Mouse (Mus musculus): Measurements from ENCODE around the gene Ncam1. TPM values are rescaled to one million over a fixed set of nuclear protein-coding genes. Genes with fewer than 3 reads are reported as not detected.

The Ncam1 gene
- total and polyA plus RNA-seq, 3 experiments = 0.05 to 2.1 TPM; not detected in 1

- no peak for TF ChIP-seq TAL1 (conservative IDR thresholded peaks at IDR 0.05; ENCODE audit: low read depth, low read length)
- Histone ChIP-seq H3K4me3 (ENCODE audit: low read depth, low read length) (no peak overlapping the region), H3K4me1 (ENCODE audit: insufficient read depth, low read depth, low read length) (no peaks in the 10 kb centered on the region), H3K27me3 (ENCODE audit: insufficient read depth, low read length) (no peaks in the 10 kb centered on the region), H3K9me3 (replicated peaks) (peaks cover 18% of the 10 kb centered on the region), H3K36me3 (replicated peaks) (no peaks in the 10 kb centered on the region)
- DNase-seq (ENCODE audit: low spot score) (no peak), ATAC-seq (ENCODE audit: extremely low read depth, insufficient number of reproducible peaks, low FRiP score, poor library complexity, severe bottlenecking) (no peak)
These were observed 204.7 kb downstream of the Ncam1 start for GRCm38 (mm10) chr9:49593951-49594536.

- no peak for DNase-seq (ENCODE audit: low spot score)
- ATAC-seq (ENCODE audit: extremely low read depth, insufficient number of reproducible peaks, low FRiP score, poor library complexity, severe bottlenecking) = no peak
- Histone ChIP-seq H3K4me3 (ENCODE audit: low read depth, low read length) (no peak overlapping the region), H3K36me3 (replicated peaks) (no peaks in the 10 kb centered on the region), H3K9me3 (replicated peaks) (peaks cover 12% of the 10 kb centered on the region), H3K27me3 (ENCODE audit: insufficient read depth, low read length) (no peaks in the 10 kb centered on the region), H3K4me1 (ENCODE audit: insufficient read depth, low read depth, low read length) (no peaks in the 10 kb centered on the region)
- TF ChIP-seq CTCF (IDR thresholded peaks at IDR 0.05; ENCODE audit: low read depth, low read length) (no peak), POLR2AphosphoS5 (IDR thresholded peaks at IDR 0.05; ENCODE audit: insufficient replicate concordance, low read depth, low read length) (no peak), TAL1 (conservative IDR thresholded peaks at IDR 0.05; ENCODE audit: low read depth, low read length) (no peak)
These were observed 206.7 kb downstream of the Ncam1 start for GRCm38 (mm10) chr9:49592006-49592405.

DNA sequence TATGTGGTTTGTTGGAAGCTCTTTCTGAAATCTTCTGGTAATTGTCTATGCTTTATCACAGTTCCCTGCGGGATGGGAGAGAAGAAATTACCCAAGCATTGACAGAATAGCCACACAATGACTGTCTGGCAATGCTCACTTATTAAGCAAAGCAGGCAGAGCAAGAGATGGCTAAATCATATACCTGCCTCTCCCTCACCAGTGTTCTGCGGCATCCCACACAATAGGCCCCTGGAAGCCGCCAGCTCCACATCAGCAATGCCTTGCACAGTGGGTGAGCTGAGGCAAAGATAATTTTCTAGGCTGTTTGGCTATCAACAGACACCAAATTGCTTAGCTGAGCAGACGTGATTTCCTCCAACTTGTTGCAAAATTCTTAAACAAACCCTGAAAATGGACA lies 208.5 kb downstream of the Ncam1 start:
- no peak for DNase-seq (ENCODE audit: low spot score)
- Histone ChIP-seq H3K27me3 (ENCODE audit: insufficient read depth, low read length) (no peaks in the 10 kb centered on the region), H3K9me3 (replicated peaks) (peaks cover 6% of the 10 kb centered on the region), H3K36me3 (replicated peaks) (no peaks in the 10 kb centered on the region), H3K4me1 (ENCODE audit: insufficient read depth, low read depth, low read length) (no peaks in the 10 kb centered on the region), H3K4me3 (ENCODE audit: low read depth, low read length) (no peak overlapping the region)
- no peak for ATAC-seq (ENCODE audit: extremely low read depth, insufficient number of reproducible peaks, low FRiP score, poor library complexity, severe bottlenecking)
- TF ChIP-seq CTCF (IDR thresholded peaks at IDR 0.05; ENCODE audit: low read depth, low read length) (no peak), TAL1 (conservative IDR thresholded peaks at IDR 0.05; ENCODE audit: low read depth, low read length) (no peak), GATA1 (IDR thresholded peaks at IDR 0.05; ENCODE audit: borderline replicate concordance, low read length) (no peak), GATA2 (IDR thresholded peaks at IDR 0.05; ENCODE audit: borderline replicate concordance, low read depth, low read length) (no peak), POLR2AphosphoS5 (IDR thresholded peaks at IDR 0.05; ENCODE audit: insufficient replicate concordance, low read depth, low read length) (no peak)

GRCm38 (mm10) chr9:49577136-49577535 lies 221.6 kb downstream of the Ncam1 start:
- H3K4me1 ChIP-seq (ENCODE audit: insufficient read depth, low read depth, low read length) = no peaks in the 10 kb centered on the region
- H3K4me3 ChIP-seq (ENCODE audit: low read depth, low read length) = no peak overlapping the region
- DNase-seq (ENCODE audit: low spot score) (no peak), ATAC-seq (ENCODE audit: extremely low read depth, insufficient number of reproducible peaks, low FRiP score, poor library complexity, severe bottlenecking) (no peak)
- no peaks in the 10 kb centered on the region for H3K36me3 ChIP-seq (replicated peaks)
- no peak for TF ChIP-seq GATA2 (IDR thresholded peaks at IDR 0.05; ENCODE audit: borderline replicate concordance, low read depth, low read length)
- no peak for TF ChIP-seq TAL1 (conservative IDR thresholded peaks at IDR 0.05; ENCODE audit: low read depth, low read length)
- no peak for TF ChIP-seq POLR2AphosphoS5 (IDR thresholded peaks at IDR 0.05; ENCODE audit: insufficient replicate concordance, low read depth, low read length)
- no peak for TF ChIP-seq CTCF (IDR thresholded peaks at IDR 0.05; ENCODE audit: low read depth, low read length)
- no peak for TF ChIP-seq GATA1 (IDR thresholded peaks at IDR 0.05; ENCODE audit: borderline replicate concordance, low read length)
- H3K9me3 ChIP-seq (replicated peaks) = no peaks in the 10 kb centered on the region
- no peaks in the 10 kb centered on the region for H3K27me3 ChIP-seq (ENCODE audit: insufficient read depth, low read length)

DNA sequence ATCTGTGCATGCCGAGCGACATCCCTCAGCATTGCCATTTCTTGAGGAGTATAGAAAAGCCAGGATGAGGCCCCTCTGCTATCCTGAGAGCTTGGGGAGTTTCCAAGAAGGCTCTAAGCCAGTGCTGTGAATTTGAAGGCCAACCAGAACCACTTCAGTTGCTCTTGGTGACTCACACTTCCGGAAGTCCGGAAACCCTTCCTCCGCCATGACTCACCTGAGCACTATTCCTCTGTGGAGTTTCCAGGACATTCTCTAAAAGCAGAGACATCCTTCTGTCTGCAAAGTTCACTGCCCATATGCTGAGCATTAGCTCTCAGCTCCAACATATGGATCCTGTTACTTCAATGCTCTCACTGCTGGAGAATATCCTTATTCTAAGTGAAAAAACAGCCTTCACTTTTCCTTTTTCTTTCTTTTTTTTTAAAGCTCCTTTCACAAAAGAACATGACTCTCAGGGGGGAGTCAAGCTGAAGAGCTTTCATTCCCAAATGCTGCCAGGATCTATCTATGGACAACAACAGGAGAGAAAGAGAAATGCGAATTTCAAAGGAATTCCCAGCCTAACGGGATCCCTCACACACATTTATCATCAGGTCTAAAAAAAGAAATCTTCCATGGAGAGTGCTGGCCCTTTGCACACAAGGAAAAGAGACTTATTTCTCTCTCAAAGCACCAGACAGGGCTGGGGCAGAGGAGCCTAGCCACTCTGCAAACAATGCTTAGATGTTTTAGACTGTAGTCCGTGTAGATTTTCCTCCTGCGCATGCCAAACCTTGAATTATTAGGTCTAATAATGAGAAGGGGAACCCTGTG lies 226.8 kb downstream of the Ncam1 start:
- no peaks in the 10 kb centered on the region for H3K4me1 ChIP-seq (ENCODE audit: insufficient read depth, low read depth, low read length)
- H3K4me3 ChIP-seq (ENCODE audit: low read depth, low read length) = no peak overlapping the region
- no peak for TF ChIP-seq POLR2AphosphoS5 (IDR thresholded peaks at IDR 0.05; ENCODE audit: insufficient replicate concordance, low read depth, low read length)
- TF ChIP-seq CTCF (IDR thresholded peaks at IDR 0.05; ENCODE audit: low read depth, low read length) = no peak
- no peak for TF ChIP-seq TAL1 (conservative IDR thresholded peaks at IDR 0.05; ENCODE audit: low read depth, low read length)
- no peak for TF ChIP-seq GATA2 (IDR thresholded peaks at IDR 0.05; ENCODE audit: borderline replicate concordance, low read depth, low read length)
- TF ChIP-seq GATA1 (IDR thresholded peaks at IDR 0.05; ENCODE audit: borderline replicate concordance, low read length) = no peak
- H3K9me3 ChIP-seq (replicated peaks) = peaks cover 21% of the 10 kb centered on the region
- H3K36me3 ChIP-seq (replicated peaks) = no peaks in the 10 kb centered on the region
- H3K27me3 ChIP-seq (ENCODE audit: insufficient read depth, low read length) = no peaks in the 10 kb centered on the region
- no peak for DNase-seq (ENCODE audit: low spot score)
- ATAC-seq (ENCODE audit: extremely low read depth, insufficient number of reproducible peaks, low FRiP score, poor library complexity, severe bottlenecking) = no peak

DNA sequence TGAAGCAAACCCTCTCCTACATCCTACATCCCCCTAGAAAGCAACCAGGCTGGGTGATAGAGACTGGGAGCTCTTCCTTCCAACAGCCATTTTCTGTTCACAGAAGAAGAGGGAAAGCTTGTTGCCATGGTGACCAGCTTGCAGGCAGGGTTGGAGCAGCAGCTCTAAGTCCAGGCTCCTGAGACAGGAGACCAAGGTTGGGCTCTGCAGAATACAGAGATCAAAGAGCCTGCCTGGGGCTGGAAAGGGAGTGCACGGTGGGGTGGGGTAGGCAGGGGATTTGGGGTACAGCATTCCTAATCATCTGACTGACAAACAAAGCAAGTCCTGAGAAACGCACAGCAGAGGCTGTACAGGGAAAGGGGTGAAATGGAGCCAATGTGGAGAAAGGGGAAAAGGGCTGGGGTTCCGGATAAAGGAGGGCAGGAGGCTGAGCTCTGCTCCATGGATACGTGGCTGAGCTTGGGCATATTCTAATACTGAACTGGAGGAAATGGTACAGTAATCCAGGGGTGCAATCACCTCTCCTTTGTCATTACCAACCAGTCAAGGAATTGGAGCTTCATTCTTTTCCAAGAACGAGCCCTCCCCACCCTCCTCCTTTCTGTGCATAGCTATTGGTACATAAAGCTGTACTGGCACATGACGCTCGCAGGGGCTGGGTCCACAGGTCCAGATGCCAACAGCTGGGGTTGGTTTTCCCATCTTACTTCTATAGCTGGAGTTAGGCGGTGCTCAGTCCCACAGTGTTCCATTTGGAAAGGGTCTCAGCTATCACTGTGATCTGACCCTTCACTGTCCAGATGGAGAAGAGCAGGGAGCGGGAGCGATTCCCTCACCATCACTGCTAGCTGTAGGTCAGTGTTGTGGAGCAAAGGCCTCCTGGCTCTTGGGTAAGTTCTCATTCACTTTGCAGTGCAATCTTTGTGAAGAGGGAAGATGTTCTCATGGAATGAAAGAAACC lies 227.7 kb downstream of the Ncam1 start:
- TF ChIP-seq POLR2AphosphoS5 (IDR thresholded peaks at IDR 0.05; ENCODE audit: insufficient replicate concordance, low read depth, low read length) (no peak), GATA1 (IDR thresholded peaks at IDR 0.05; ENCODE audit: borderline replicate concordance, low read length) (no peak), CTCF (IDR thresholded peaks at IDR 0.05; ENCODE audit: low read depth, low read length) (no peak), TAL1 (conservative IDR thresholded peaks at IDR 0.05; ENCODE audit: low read depth, low read length) (no peak), GATA2 (IDR thresholded peaks at IDR 0.05; ENCODE audit: borderline replicate concordance, low read depth, low read length) (no peak)
- Histone ChIP-seq H3K27me3 (ENCODE audit: insufficient read depth, low read length) (no peaks in the 10 kb centered on the region), H3K9me3 (replicated peaks) (peaks cover 21% of the 10 kb centered on the region), H3K4me3 (ENCODE audit: low read depth, low read length) (no peak overlapping the region), H3K36me3 (replicated peaks) (no peaks in the 10 kb centered on the region), H3K4me1 (ENCODE audit: insufficient read depth, low read depth, low read length) (no peaks in the 10 kb centered on the region)
- no peak for ATAC-seq (ENCODE audit: extremely low read depth, insufficient number of reproducible peaks, low FRiP score, poor library complexity, severe bottlenecking)
- DNase-seq (ENCODE audit: low spot score) = no peak
